In the genomic region with DNA sequence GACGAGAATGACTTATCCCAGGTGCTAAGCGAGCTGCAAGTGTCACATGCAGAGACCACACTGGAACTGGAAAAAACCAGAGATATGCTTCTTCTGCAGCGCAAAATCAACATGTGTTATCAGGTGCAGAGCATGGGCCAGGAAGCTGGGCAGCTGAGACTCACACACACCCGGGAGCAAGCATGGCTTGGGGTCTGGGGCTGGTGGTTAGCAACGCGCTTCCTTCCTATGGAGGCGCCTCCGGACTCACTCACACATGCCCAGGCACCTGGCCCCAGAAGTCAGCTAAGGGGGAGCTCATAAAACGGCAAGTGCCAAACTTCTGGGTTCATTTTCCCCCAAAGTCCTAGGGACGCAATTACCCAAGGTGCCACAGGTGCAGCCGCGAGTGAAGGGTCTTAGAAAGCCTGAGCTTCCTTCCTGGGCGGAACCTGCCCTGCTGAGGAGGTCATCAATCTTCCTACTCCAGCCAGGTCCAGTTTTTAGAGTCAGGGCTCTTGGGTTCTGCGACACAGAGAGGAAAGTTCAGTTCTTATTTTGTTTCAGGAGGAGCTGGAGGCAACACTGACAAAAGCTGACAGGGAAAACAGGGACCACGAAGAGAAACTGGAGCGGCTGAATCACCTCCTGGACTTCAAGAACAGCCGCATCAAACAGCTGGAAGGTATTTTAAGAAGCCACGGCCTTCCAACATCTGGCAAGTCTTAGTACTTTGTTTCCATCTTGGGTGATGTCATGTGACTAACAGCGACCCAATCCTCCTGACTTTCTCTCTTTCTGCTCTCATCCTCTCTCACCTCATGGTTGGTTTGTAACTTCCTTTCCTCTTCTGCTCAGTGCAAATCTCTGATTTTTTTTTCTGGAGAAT, we compare ENCODE assay signal across 8 mouse cellular contexts. TPM values are rescaled to one million over a fixed set of nuclear protein-coding genes. Genes with fewer than 3 reads are reported as not detected.
A peak's percentile ranks its signal among the peaks of the same experiment; 100 is the strongest.
DNase-seq lines count a peak whose midpoint lies in the region; ATAC-seq and TF ChIP-seq lines count a peak whose summit lies in the region.

No protein-coding gene starts in this region.

- TF ChIP-seq EP300 in stomach, postnatal 0 days (optimal IDR thresholded peaks at IDR 0.05), result no peak

- H3K27me3 ChIP-seq in kidney, embryonic 15.5 days, result no peaks in the 10 kb centered on the region
- no peaks in the 10 kb centered on the region for H3K27me3 ChIP-seq in stomach, postnatal 0 days (ENCODE audit: control insufficient read depth, insufficient read depth, low read length)

- no peak for ATAC-seq in kidney, embryonic 15.5 days (replicated peaks; ENCODE audit: low FRiP score)
- peak; percentile 96 for ATAC-seq in activated CD4-positive, CD25-positive, alpha-beta regulatory T cell, adult 4 months
- ATAC-seq in stomach, postnatal 0 days (ENCODE audit: low FRiP score, low TSS enrichment), result peak; percentile 73; the same call in 1 of the 2 replicates

- peaks cover 7% of the 10 kb centered on the region for H3K4me1 ChIP-seq in kidney, embryonic 15.5 days
- H3K4me1 ChIP-seq in stomach, postnatal 0 days (replicated peaks; ENCODE audit: control insufficient read depth, insufficient read depth), result no peaks in the 10 kb centered on the region

- no peaks in the 10 kb centered on the region for H3K9me3 ChIP-seq in kidney, embryonic 15.5 days (replicated peaks)
- no peaks in the 10 kb centered on the region for H3K9me3 ChIP-seq in stomach, postnatal 0 days (ENCODE audit: control insufficient read depth, low read length)

- no peak for TF ChIP-seq CTCF in stomach, postnatal 0 days (IDR thresholded peaks at IDR 0.05; ENCODE audit: low read depth)

- H3K4me2 ChIP-seq in kidney, embryonic 15.5 days, result peak overlapping the region; percentile 50
- peak overlapping the region; percentile 39 for H3K4me2 ChIP-seq in stomach, postnatal 0 days (replicated peaks; ENCODE audit: low read depth)

- peak overlapping the region; percentile 21 for H3K4me3 ChIP-seq in kidney, embryonic 15.5 days (replicated peaks)
- H3K4me3 ChIP-seq in stomach, postnatal 0 days (ENCODE audit: low read depth, low read length), result peak overlapping the region; percentile 8; the same call in 1 of the 2 replicates

- no peak overlapping the region; the same call in 1 of the 2 replicates for H3K27ac ChIP-seq in kidney, embryonic 15.5 days
- no peak overlapping the region for H3K27ac ChIP-seq in stomach, postnatal 0 days (replicated peaks)

- no peak for DNase-seq in kidney, adult 18-20 months
- DNase-seq in liver, result peak; percentile 23
- DNase-seq in stomach, postnatal 0 days (ENCODE audit: low spot score), result peak; percentile 52
- no peak for DNase-seq in right cerebral cortex, postnatal 36 days (ENCODE audit: low spot score in 2 of 2)
- no peak for DNase-seq in cerebellum, postnatal 4 days (ENCODE audit: low spot score in 2 of 2)
- DNase-seq in kidney, adult 8-10 months, result no peak

- 38% methylated on average over 19 of the region's 19 CpGs for WGBS in kidney, embryonic 15.5 days
- 31% methylated on average over 19 of the region's 19 CpGs for WGBS in stomach, postnatal 0 days

- H3K9ac ChIP-seq in kidney, embryonic 15.5 days, result no peak overlapping the region
- peak overlapping the region; percentile 18; the same call in 1 of the 2 replicates for H3K9ac ChIP-seq in stomach, postnatal 0 days (ENCODE audit: low read length)

- H3K36me3 ChIP-seq in kidney, embryonic 15.5 days, result no peaks in the 10 kb centered on the region
- H3K36me3 ChIP-seq in stomach, postnatal 0 days (ENCODE audit: control insufficient read depth, insufficient read depth, low read length), result no peaks in the 10 kb centered on the region

RNA-seq across cellular contexts. Expression of gene Rpgrip1, which starts 30.3 kb away (rescaled TPM):
- 79.3 and 81.1 TPM in 2 replicates for polyA plus RNA-seq in kidney, embryonic 15.5 days (2015; fragmentation: Nextera tagmentation; extraction: Ambion mirVana)
- polyA plus RNA-seq in activated CD4-positive, CD25-positive, alpha-beta regulatory T cell, adult 4 months (2017; shearing (Covaris generic)), result 10 to 100 TPM; 71.4 to 94.9 TPM
- 29.4 and 29.8 TPM in 2 replicates for polyA plus RNA-seq in stomach, postnatal 0 days (2015; fragmentation: Nextera tagmentation; extraction: Ambion mirVana)

RNA-seq across cellular contexts. Expression of gene Hnrnpc, which starts 37.0 kb away (rescaled TPM):
- 682 and 728 TPM in 2 replicates for polyA plus RNA-seq in kidney, embryonic 15.5 days (2015; fragmentation: Nextera tagmentation; extraction: Ambion mirVana)
- polyA plus RNA-seq in activated CD4-positive, CD25-positive, alpha-beta regulatory T cell, adult 4 months (2017; shearing (Covaris generic)), result 100 to 1,000 TPM; 414 to 423 TPM
- polyA plus RNA-seq in stomach, postnatal 0 days (2015; fragmentation: Nextera tagmentation; extraction: Ambion mirVana), result 162 and 167 TPM in 2 replicates

RNA-seq across cellular contexts. Expression of gene Supt16, which starts 56.4 kb away (rescaled TPM):
- 63.2 and 69.1 TPM in 2 replicates for polyA plus RNA-seq in kidney, embryonic 15.5 days (2015; fragmentation: Nextera tagmentation; extraction: Ambion mirVana)
- 10 to 100 TPM; 46.7 to 52.4 TPM for polyA plus RNA-seq in activated CD4-positive, CD25-positive, alpha-beta regulatory T cell, adult 4 months (2017; shearing (Covaris generic))
- polyA plus RNA-seq in stomach, postnatal 0 days (2015; fragmentation: Nextera tagmentation; extraction: Ambion mirVana), result 15.2 and 20.0 TPM in 2 replicates

Comparison
In these comparisons a context has a peak if more than half of its experiments do, and no peak if none do; other contexts are left out.
1. DNase-seq: peak in liver (single experiment) and stomach, postnatal 0 days (single experiment); none in kidney, adult 18-20 months (single experiment), right cerebral cortex, postnatal 36 days (0 of 2), cerebellum, postnatal 4 days (0 of 2) and kidney, adult 8-10 months (0 of 2).